ENCODE assay signal across 7 mouse cellular contexts in the genomic region with DNA sequence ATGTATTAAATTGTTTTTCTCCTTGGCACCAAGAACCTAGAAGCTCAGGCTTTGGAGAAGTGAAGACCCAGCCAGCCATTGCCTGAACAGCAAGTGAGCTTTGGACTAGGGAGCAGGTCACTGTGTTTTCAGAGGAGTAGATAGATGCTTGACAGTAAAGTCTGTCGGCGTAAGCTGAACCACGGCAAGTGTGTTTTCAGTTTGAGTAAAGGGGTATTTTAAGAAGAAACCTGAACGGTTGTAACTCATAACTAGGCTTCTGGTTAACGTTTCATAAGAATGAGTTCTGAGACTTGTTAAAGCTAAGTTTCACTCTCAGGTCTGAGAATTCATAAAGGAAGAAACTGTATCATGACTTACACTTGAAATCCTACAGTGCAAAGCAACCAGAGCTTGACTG. TPM values are rescaled to one million over a fixed set of nuclear protein-coding genes. Genes with fewer than 3 reads are reported as not detected.
DNase-seq lines count a peak whose midpoint lies in the region; ATAC-seq and TF ChIP-seq lines count a peak whose summit lies in the region.

No protein-coding gene starts in this region.

- no peak overlapping the region for H3K4me3 ChIP-seq in kidney, adult 2 months (ENCODE audit: insufficient read depth, low read depth, low read length)
- peak overlapping the region; percentile 46 for H3K4me3 ChIP-seq in spleen, adult 2 months (ENCODE audit: extremely low read depth, insufficient read depth, insufficient read length)
- peak overlapping the region; percentile 12; the same call in 1 of the 2 replicates for H3K4me3 ChIP-seq in intestine, embryonic 16.5 days (ENCODE audit: low read length)

- H3K9me3 ChIP-seq in intestine, embryonic 16.5 days (ENCODE audit: control insufficient read depth, low read length), result no peaks in the 10 kb centered on the region

- peaks cover 26% of the 10 kb centered on the region for H3K4me1 ChIP-seq in kidney, adult 2 months (ENCODE audit: control insufficient read depth, insufficient read depth, low read length)
- peaks cover 18% of the 10 kb centered on the region for H3K4me1 ChIP-seq in spleen, adult 2 months (ENCODE audit: control insufficient read depth, insufficient read depth, insufficient read length)
- H3K4me1 ChIP-seq in intestine, embryonic 16.5 days (ENCODE audit: control insufficient read depth, insufficient read depth, low read length), result peaks cover 15% of the 10 kb centered on the region

- WGBS in kidney, adult 2 months, result 25% methylated on average over 5 of the region's 5 CpGs
- WGBS in spleen, adult 2 months, result 34% methylated on average over 5 of the region's 5 CpGs
- 60% methylated on average over 5 of the region's 5 CpGs for WGBS in intestine, embryonic 16.5 days

- peak; percentile 76 for DNase-seq in kidney, adult 2 months
- DNase-seq in kidney, adult 18-20 months, result no peak
- no peak for DNase-seq in spleen, adult 2 months (ENCODE audit: low read depth in 1 of 2, low spot score in 2 of 2)
- DNase-seq in spleen, adult 18-20 months, result no peak
- no peak for DNase-seq in thymus, adult 18-20 months
- no peak for DNase-seq in right cerebral cortex, postnatal 10 days (ENCODE audit: low spot score in 2 of 2)

- no peak for TF ChIP-seq POLR2A in kidney, adult 2 months (IDR thresholded peaks at IDR 0.05; ENCODE audit: low read depth, low read length)
- no peak for TF ChIP-seq POLR2A in spleen, adult 2 months (IDR thresholded peaks at IDR 0.05; ENCODE audit: low read depth, low read length)

- H3K27me3 ChIP-seq in kidney, adult 2 months (replicated peaks; ENCODE audit: control insufficient read depth, insufficient read depth, low read length), result no peaks in the 10 kb centered on the region
- no peaks in the 10 kb centered on the region; the same call in 1 of the 2 replicates for H3K27me3 ChIP-seq in spleen, adult 2 months (ENCODE audit: control insufficient read depth, insufficient read depth, low read length)
- H3K27me3 ChIP-seq in intestine, embryonic 16.5 days (replicated peaks; ENCODE audit: control insufficient read depth, insufficient read depth, low read length), result no peaks in the 10 kb centered on the region

- no peak overlapping the region; the same call in 1 of the 2 replicates for H3K4me2 ChIP-seq in intestine, embryonic 16.5 days (ENCODE audit: low read depth, low read length)

- no peak for ATAC-seq in intestine, embryonic 16.5 days

- H3K27ac ChIP-seq in kidney, adult 2 months (ENCODE audit: insufficient read depth, low read depth, low read length), result no peak overlapping the region
- no peak overlapping the region for H3K27ac ChIP-seq in spleen, adult 2 months (ENCODE audit: insufficient read depth, low read length)
- no peak overlapping the region for H3K27ac ChIP-seq in intestine, embryonic 16.5 days (ENCODE audit: low read length)

- no peak overlapping the region for H3K9ac ChIP-seq in intestine, embryonic 16.5 days (ENCODE audit: low read depth, low read length)

- H3K36me3 ChIP-seq in kidney, adult 2 months (ENCODE audit: control insufficient read depth, insufficient read depth, low read length), result no peaks in the 10 kb centered on the region
- no peaks in the 10 kb centered on the region for H3K36me3 ChIP-seq in spleen, adult 2 months (ENCODE audit: control insufficient read depth, insufficient read depth, low read length)
- H3K36me3 ChIP-seq in intestine, embryonic 16.5 days (ENCODE audit: control insufficient read depth, insufficient read depth, low read length), result no peaks in the 10 kb centered on the region

- no peak for TF ChIP-seq CTCF in kidney, adult 2 months (conservative IDR thresholded peaks at IDR 0.05; ENCODE audit: insufficient read depth, insufficient read length, low read depth, low read length)
- no peak for TF ChIP-seq CTCF in spleen, adult 2 months (IDR thresholded peaks at IDR 0.05; ENCODE audit: extremely low read depth, insufficient read depth, insufficient read length, insufficient replicate concordance)

RNA-seq across cellular contexts. Expression of gene Foxo1, which starts 3.2 kb away (rescaled TPM):
- polyA plus RNA-seq in kidney, adult 2 months (2012; rRNA removed), result 14.0 and 14.4 TPM in 2 replicates
- polyA plus RNA-seq in spleen, adult 2 months (2012; rRNA removed), result 21.3 and 33.2 TPM in 2 replicates
- 3.5 and 4.4 TPM in 2 replicates for polyA plus RNA-seq in intestine, embryonic 16.5 days (2015; fragmentation: Nextera tagmentation; extraction: Ambion mirVana)
